Mouse (Mus musculus) colon, adult 2 months (tissue): ENCODE results near the gene Gm597. TPM values are rescaled to one million over a fixed set of nuclear protein-coding genes. Genes with fewer than 3 reads are reported as not detected.

Experiments
- polyA plus RNA-seq: library from polyadenylated mRNA; depleted of rRNA; stranded (reverse); fragments of >200 nt; gene quantifications from 2 replicates; pipeline ENCODE4 v1.2.3, GENCODE M21; 2012; rRNA removed

Gene Gm597
- not detected in 2 replicates for polyA plus RNA-seq

GRCm38 (mm10) chr1:28780152-28780551 lies at the start of gene Gm597:
Gene Gm597 (minus strand): TSS chr1:28780252.

